Mouse (Mus musculus) kidney, adult 2 months (tissue): Measurements from ENCODE around the gene Rcl1. TPM values are rescaled to one million over a fixed set of nuclear protein-coding genes. Genes with fewer than 3 reads are reported as not detected.

ENCODE experiments used
- DNase-seq: peaks from one replicate; pipeline ENCODE4 v3.0.0; 2021
- H3K27ac ChIP-seq: fragments of 200-500 bp; 2 replicates; pipeline ENCODE4 v1.5.1; 2012; ENCODE audit warnings: low read depth, low read length, control low read depth, inconsistent platforms; ENCODE audit not compliant: insufficient read depth
- H3K27me3 ChIP-seq: fragments of 200-500 bp; replicated peaks from 2 replicates; pipeline ENCODE4 v1.6.1; 2012; ENCODE audit warnings: mild to moderate bottlenecking, moderate library complexity, low read length, inconsistent platforms; ENCODE audit not compliant: control insufficient read depth, insufficient read depth
- H3K36me3 ChIP-seq: fragments of 200-500 bp; 2 replicates; pipeline ENCODE4 v1.6.1; 2012; ENCODE audit warnings: mild to moderate bottlenecking, moderate library complexity, low read length, inconsistent platforms; ENCODE audit not compliant: control insufficient read depth, insufficient read depth
- H3K4me1 ChIP-seq: fragments of 200-500 bp; 2 replicates; pipeline ENCODE4 v1.6.1; 2011; ENCODE audit warnings: low read length; ENCODE audit not compliant: control insufficient read depth, insufficient read depth
- H3K4me3 ChIP-seq: fragments of 200-500 bp; 2 replicates; pipeline ENCODE4 v1.5.1; 2011; ENCODE audit warnings: mild to moderate bottlenecking, low read depth, low read length, control low read depth; ENCODE audit not compliant: insufficient read depth
- CTCF ChIP-seq: fragments of 200-500 bp; conservative IDR thresholded peaks from 2 replicates; pipeline ENCODE4 v1.5.1; 2011; ENCODE audit warnings: low read depth, mild to moderate bottlenecking, control low read depth, low read length, moderate library complexity, mixed read lengths; ENCODE audit not compliant: insufficient read depth, insufficient read length
- POLR2A ChIP-seq: fragments of 200-500 bp; IDR thresholded peaks from one replicate; pipeline ENCODE4 v1.6.1; 2011; ENCODE audit warnings: low read depth, low read length, control low read depth
- WGBS: fragments of 180-500 bp; shearing (Covaris S2); methylation state at CpG from one replicate; pipeline ENCODE4 v1.1.7; 2018; 5-methylcytosine and 5-hydroxymethylcytosine counted together
- polyA plus RNA-seq: library from polyadenylated mRNA; depleted of rRNA; stranded (reverse); fragments of >200 nt; gene quantifications from 2 replicates; pipeline ENCODE4 v1.2.3, GENCODE M21; 2012

Rcl1 gene
- polyA plus RNA-seq, 1 experiment = 17.6 TPM

DNA sequence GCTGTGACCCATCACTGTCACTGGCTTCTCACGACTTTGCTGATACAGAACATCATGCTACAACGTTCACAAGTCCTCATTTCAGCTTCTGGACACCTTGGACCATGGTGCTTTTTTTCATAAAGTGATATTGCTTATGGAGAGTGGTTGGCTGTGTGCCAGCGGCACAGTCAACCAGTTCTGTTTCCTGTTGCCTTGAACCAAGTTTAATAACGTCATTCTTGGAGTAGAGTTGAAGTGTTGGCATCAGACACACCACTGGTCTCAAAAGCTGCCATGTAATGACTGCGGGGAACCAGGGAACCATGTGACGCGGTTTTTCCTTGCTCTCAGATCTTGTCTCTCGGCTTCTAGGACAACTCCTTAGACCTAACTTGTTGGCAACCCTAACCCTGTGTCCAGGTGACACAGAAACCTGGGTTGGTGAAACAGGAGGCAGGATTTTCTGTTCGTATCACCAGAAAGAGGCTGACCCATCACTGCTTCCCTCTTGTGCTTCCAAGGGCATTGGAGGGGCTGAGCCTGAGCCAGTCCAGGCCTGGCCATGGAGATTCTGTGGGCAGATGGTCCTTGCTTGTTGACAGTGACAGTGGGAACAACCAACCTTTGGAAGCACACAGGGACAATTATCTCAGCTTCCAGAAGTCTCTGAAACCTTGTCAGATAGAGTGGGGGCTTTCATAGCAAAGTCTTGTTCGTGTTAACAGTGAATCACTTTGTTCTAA lies 37.5 kb downstream of the Rcl1 start:
- Histone ChIP-seq H3K4me3 (no peak overlapping the region), H3K4me1 (no peaks in the 10 kb centered on the region; the same call in 1 of the 2 replicates), H3K27ac (no peak overlapping the region), H3K36me3 (no peaks in the 10 kb centered on the region), H3K27me3 (no peaks in the 10 kb centered on the region)
- TF ChIP-seq POLR2A (no peak), CTCF (no peak)
- DNase-seq = no peak
- WGBS = 83% methylated on average over 10 of the region's 10 CpGs

- no peak overlapping the region for H3K4me3 ChIP-seq
- no peak for TF ChIP-seq POLR2A
- no peaks in the 10 kb centered on the region for H3K4me1 ChIP-seq
- H3K27me3 ChIP-seq = no peaks in the 10 kb centered on the region
- no peak for DNase-seq
- WGBS = 76% methylated on average over 10 of the region's 10 CpGs
- H3K36me3 ChIP-seq = no peaks in the 10 kb centered on the region
- H3K27ac ChIP-seq = no peak overlapping the region
Measured at GRCm38 (mm10) chr19:29139699-29140456, 38.7 kb downstream of the Rcl1 start.

- no peaks in the 10 kb centered on the region for H3K36me3 ChIP-seq
- 95% methylated on average over 16 of the region's 16 CpGs for WGBS
- DNase-seq = no peak
Measured at GRCm38 (mm10) chr19:29140933-29141332, 39.8 kb downstream of the Rcl1 start.

GRCm38 (mm10) chr19:29142307-29142706 lies 41.1 kb downstream of the Rcl1 start:
- TF ChIP-seq POLR2A (no peak), CTCF (no peak)
- no peaks in the 10 kb centered on the region for H3K27me3 ChIP-seq
- H3K4me3 ChIP-seq = no peak overlapping the region
- no peak overlapping the region for H3K27ac ChIP-seq
- 82% methylated on average over 6 of the region's 6 CpGs for WGBS
- H3K36me3 ChIP-seq = no peaks in the 10 kb centered on the region
- no peak for DNase-seq
- H3K4me1 ChIP-seq = no peaks in the 10 kb centered on the region

More at GRCm38 (mm10) chr19:29140933-29141332, 39.8 kb downstream of the Rcl1 start:
- no peaks in the 10 kb centered on the region for H3K27me3 ChIP-seq
- no peak overlapping the region for H3K27ac ChIP-seq
- TF ChIP-seq CTCF = no peak
- no peak for TF ChIP-seq POLR2A
- H3K4me1 ChIP-seq = no peaks in the 10 kb centered on the region
- no peak overlapping the region for H3K4me3 ChIP-seq

GRCm38 (mm10) chr19:29145421-29145820 lies 44.2 kb downstream of the Rcl1 start:
- Histone ChIP-seq H3K36me3 (no peaks in the 10 kb centered on the region), H3K4me3 (no peak overlapping the region), H3K27ac (no peak overlapping the region), H3K27me3 (no peaks in the 10 kb centered on the region), H3K4me1 (0 out of 2 replicates have a peak, but pooled peaks cover 3% of the 10 kb centered on the region)
- WGBS = 87% methylated on average over 6 of the region's 6 CpGs
- TF ChIP-seq POLR2A = no peak
- TF ChIP-seq CTCF = no peak
- DNase-seq = no peak

GRCm38 (mm10) chr19:29146820-29147219 lies 45.6 kb downstream of the Rcl1 start:
- Histone ChIP-seq H3K4me3 (no peak overlapping the region), H3K4me1 (0 out of 2 replicates have a peak, but pooled peaks cover 3% of the 10 kb centered on the region), H3K27ac (no peak overlapping the region), H3K36me3 (no peaks in the 10 kb centered on the region), H3K27me3 (no peaks in the 10 kb centered on the region)
- WGBS = 71% methylated on average over 9 of the region's 9 CpGs
- TF ChIP-seq POLR2A (no peak), CTCF (no peak)
- no peak for DNase-seq

- Histone ChIP-seq H3K36me3 (no peaks in the 10 kb centered on the region), H3K4me1 (0 out of 2 replicates have a peak, but pooled peaks cover 3% of the 10 kb centered on the region), H3K27ac (no peak overlapping the region), H3K27me3 (no peaks in the 10 kb centered on the region), H3K4me3 (no peak overlapping the region)
- no peak for DNase-seq
- WGBS = 45% methylated on average over 6 of the region's 6 CpGs
- TF ChIP-seq CTCF (no peak), POLR2A (no peak)
Measured at GRCm38 (mm10) chr19:29149583-29149982, 48.4 kb downstream of the Rcl1 start.
